Mouse (Mus musculus) activated CD4-positive, CD25-positive, alpha-beta regulatory T cell, adult 4 months (primary cell): ENCODE measurements around the gene Nom1. TPM values are rescaled to one million over a fixed set of nuclear protein-coding genes. Genes with fewer than 3 reads are reported as not detected.

ENCODE experiments used
- ATAC-seq: one replicate; pipeline ENCODE4 v1.8.0; 2017
- polyA plus RNA-seq, 2 experiments: library from polyadenylated mRNA; unstranded; fragments of 100-300 nt; shearing (Covaris generic); gene quantifications; one replicate each; pipeline ENCODE4 v1.2.1; 2017

Nom1 gene
- polyA plus RNA-seq, 2 experiments from 2014 or later: 9.2 to 11.9 TPM

GRCm38 (mm10) chr5:29470851-29471394, 36.5 kb downstream of the Nom1 start:
- no peak for ATAC-seq

GRCm38 (mm10) chr5:29471396-29471795, 36.9 kb downstream of the Nom1 start:
- ATAC-seq: no peak

GRCm38 (mm10) chr5:29471855-29472665, 37.6 kb downstream of the Nom1 start:
- no peak for ATAC-seq

GRCm38 (mm10) chr5:29473551-29474245, 39.2 kb downstream of the Nom1 start:
- ATAC-seq: no peak

GRCm38 (mm10) chr5:29474246-29474960, 39.9 kb downstream of the Nom1 start:
- ATAC-seq: no peak

GRCm38 (mm10) chr5:29475041-29475440, 40.6 kb downstream of the Nom1 start:
- ATAC-seq: no peak

GRCm38 (mm10) chr5:29475556-29475955, 41.1 kb downstream of the Nom1 start:
- no peak for ATAC-seq

- no peak for ATAC-seq
These were observed 41.6 kb downstream of the Nom1 start for GRCm38 (mm10) chr5:29476021-29476420.

GRCm38 (mm10) chr5:29477474-29478207, 43.2 kb downstream of the Nom1 start:
- ATAC-seq: no peak

GRCm38 (mm10) chr5:29478208-29479197, 44.0 kb downstream of the Nom1 start, which contains the start of gene Mnx1:
Mnx1 (minus strand) TSS chr5:29478470.
- no peak for ATAC-seq

- no peak for ATAC-seq
These were observed 44.7 kb downstream of the Nom1 start for GRCm38 (mm10) chr5:29479198-29479593.

- no peak for ATAC-seq
These were observed 49.3 kb downstream of the Nom1 start for GRCm38 (mm10) chr5:29483801-29484200.

- ATAC-seq: no peak
These were observed 50.8 kb downstream of the Nom1 start for GRCm38 (mm10) chr5:29484965-29485940.

- no peak for ATAC-seq
These were observed 51.5 kb downstream of the Nom1 start for GRCm38 (mm10) chr5:29485941-29486320.

- no peak for ATAC-seq
These were observed 52.9 kb downstream of the Nom1 start for GRCm38 (mm10) chr5:29487321-29487720.

GRCm38 (mm10) chr5:29507013-29507412, 72.5 kb downstream of the Nom1 start:
- ATAC-seq: no peak
